Mouse (Mus musculus) heart, postnatal 0 days (tissue): ENCODE results near the gene Usp7.

Experiments
- CTCF ChIP-seq: IDR thresholded peaks from 2 replicates; pipeline ENCODE4 v1.5.1; 2016; ENCODE audit warnings: antibody characterized with exemption, control low read depth, low read depth
- EP300 ChIP-seq: IDR thresholded peaks from 2 replicates; pipeline ENCODE4 v1.6.1; 2016; ENCODE audit warnings: antibody characterized with exemption, low read depth

DNA sequence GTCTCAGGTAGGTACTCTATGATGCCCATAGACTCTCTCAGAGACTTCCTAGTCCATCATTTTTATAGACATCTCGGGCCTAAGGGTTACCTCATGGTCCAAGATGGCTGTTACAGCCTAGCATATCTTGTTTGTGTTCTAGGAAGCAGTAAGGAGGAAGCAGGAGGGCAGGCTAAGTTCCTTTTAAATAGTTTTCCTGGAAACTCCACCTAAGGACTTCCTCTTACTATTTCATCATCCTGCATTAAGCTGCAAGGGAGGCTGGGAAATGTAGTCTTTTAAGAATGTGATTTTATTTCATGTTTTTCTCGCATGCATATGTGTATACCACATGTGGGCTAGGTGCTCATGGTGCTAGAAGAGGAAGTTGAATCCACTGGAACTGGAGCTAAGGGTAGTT, 31.6 kb upstream of the Usp7 start:
- no peak for TF ChIP-seq CTCF
- TF ChIP-seq EP300: no peak
